ENCODE assay signal across 9 mouse cellular contexts in the genomic region with DNA sequence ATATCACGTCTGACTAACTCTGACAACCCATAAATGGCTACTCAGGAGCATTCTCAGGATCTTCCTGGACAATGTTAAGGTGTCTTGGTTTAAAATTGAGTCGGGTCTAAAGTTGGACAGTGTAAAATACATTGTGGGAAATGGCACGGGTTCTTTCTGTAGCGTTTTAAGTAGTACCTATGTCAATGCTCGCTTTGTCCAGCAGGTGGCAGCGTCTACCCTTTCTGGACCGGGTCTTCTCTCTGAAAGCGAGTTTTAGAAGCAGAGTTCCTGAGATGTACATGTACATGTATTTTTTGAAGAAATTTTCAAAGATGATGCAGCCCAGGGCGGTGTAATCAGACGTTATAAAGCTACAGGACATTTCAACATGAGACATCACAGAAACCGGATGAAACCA. TPM values are rescaled to one million over a fixed set of nuclear protein-coding genes. Genes with fewer than 3 reads are reported as not detected.
A peak's percentile ranks its signal among the peaks of the same experiment; 100 is the strongest.
DNase-seq lines count a peak whose midpoint lies in the region; ATAC-seq and TF ChIP-seq lines count a peak whose summit lies in the region.
"Had no signal": no experiment of that assay in that cellular context is flagged by ENCODE, and none has a peak within 500 bp of the region (broad histone marks: within the 10 kb centered on the region; RNA-seq: fewer than 3 reads in every experiment).

No protein-coding gene starts in this region.

- no peak for TF ChIP-seq POLR2A in MEL (IDR thresholded peaks at IDR 0.05; ENCODE audit: control insufficient read depth in 1 of 2, insufficient read depth in 1 of 2, low read depth in 1 of 2, low read length in 2 of 2, poor library complexity in 1 of 2)
- TF ChIP-seq POLR2A in cerebellum, adult 2 months (IDR thresholded peaks at IDR 0.05; ENCODE audit: borderline replicate concordance, insufficient read depth, low read length): no peak

- H3K9ac ChIP-seq in MEL (ENCODE audit: control insufficient read depth, low read depth, low read length, poor library complexity, severe bottlenecking): no peak overlapping the region
- no peak overlapping the region for H3K9ac ChIP-seq in kidney, postnatal 0 days (ENCODE audit: low read depth, low read length)
- no peak overlapping the region for H3K9ac ChIP-seq in liver, embryonic 13.5 days

- H3K9me3 ChIP-seq in MEL (replicated peaks; ENCODE audit: insufficient read depth, low read length): no peaks in the 10 kb centered on the region
- H3K9me3 ChIP-seq in kidney, postnatal 0 days (replicated peaks; ENCODE audit: low read length): no peaks in the 10 kb centered on the region
- no peaks in the 10 kb centered on the region for H3K9me3 ChIP-seq in liver, embryonic 13.5 days (replicated peaks)

- no peaks in the 10 kb centered on the region for H3K36me3 ChIP-seq in MEL (ENCODE audit: control insufficient read depth in 1 of 2, insufficient read depth in 2 of 2, low read length in 2 of 2)
- no peaks in the 10 kb centered on the region for H3K36me3 ChIP-seq in kidney, postnatal 0 days (ENCODE audit: insufficient read depth, low read length)
- H3K36me3 ChIP-seq in liver, embryonic 13.5 days: no peaks in the 10 kb centered on the region

- H3K27ac ChIP-seq in MEL (ENCODE audit: control insufficient read depth, low read depth, low read length): no peak overlapping the region
- H3K27ac ChIP-seq in cerebellum, adult 2 months (ENCODE audit: insufficient read depth, low read length): no peak overlapping the region
- no peak overlapping the region for H3K27ac ChIP-seq in gastrocnemius, adult 2 months
- H3K27ac ChIP-seq in kidney, postnatal 0 days: no peak overlapping the region
- H3K27ac ChIP-seq in liver, embryonic 13.5 days: no peak overlapping the region
- H3K27ac ChIP-seq: macrophage had no signal

- TF ChIP-seq CTCF in MEL (IDR thresholded peaks at IDR 0.05 in 2 of 3, conservative IDR thresholded peaks at IDR 0.05 in 1 of 3; ENCODE audit: control insufficient read depth in 1 of 3, insufficient read depth in 1 of 3, low read depth in 2 of 3, low read length in 3 of 3, poor library complexity in 1 of 3, severe bottlenecking in 1 of 3): peak; percentile 92 to 99 (median 93)
- TF ChIP-seq CTCF in cerebellum, adult 2 months (IDR thresholded peaks at IDR 0.05; ENCODE audit: borderline replicate concordance, insufficient read depth, low read depth, low read length): peak; percentile 83
- peak; percentile 91 for TF ChIP-seq CTCF in gastrocnemius, adult 2 months (IDR thresholded peaks at IDR 0.05)
- TF ChIP-seq CTCF in kidney, postnatal 0 days (IDR thresholded peaks at IDR 0.05; ENCODE audit: low read depth): peak; percentile 96

- H3K27me3 ChIP-seq in MEL (ENCODE audit: control insufficient read depth in 1 of 2, insufficient read depth in 2 of 2, low read length in 2 of 2): peaks cover 0 to 2% of the 10 kb centered on the region in 2 experiments; a peak in 2 of 4 replicates
- H3K27me3 ChIP-seq in cerebellum, adult 2 months (ENCODE audit: control insufficient read depth, insufficient read depth, low read length): no peaks in the 10 kb centered on the region; the same call in 1 of the 2 replicates
- no peaks in the 10 kb centered on the region for H3K27me3 ChIP-seq in kidney, postnatal 0 days (ENCODE audit: insufficient read depth, low read length)
- peaks cover 18% of the 10 kb centered on the region; the same call in 1 of the 2 replicates for H3K27me3 ChIP-seq in liver, embryonic 13.5 days

- H3K79me2 ChIP-seq in MEL (ENCODE audit: control insufficient read depth, insufficient read depth, low read length, poor library complexity): no peaks in the 10 kb centered on the region

- intact Hi-C loops in gastrocnemius, adult 2 months (cut with DNase I): loop anchor here (1.0 to 5.0 kb wide), 2 partner anchors 54 to 204 kb away; a partner anchor contains a TSS

- H3K4me2 ChIP-seq in kidney, postnatal 0 days (ENCODE audit: low read length): no peak overlapping the region
- no peak overlapping the region for H3K4me2 ChIP-seq in liver, embryonic 13.5 days

- WGBS in cerebellum, adult 2 months: 7% methylated on average over 11 of the region's 11 CpGs
- 7% methylated on average over 11 of the region's 11 CpGs for WGBS in kidney, postnatal 0 days
- WGBS in liver, embryonic 13.5 days (ENCODE audit: insufficient replicate concordance): 5% methylated on average over 11 of the region's 11 CpGs

- DNase-seq in B cell, adult 2 months: peak; percentile 85 to 87
- peak; percentile 86 for DNase-seq in MEL (ENCODE audit: low read depth, low spot score)
- peak; percentile 60 to 77 for DNase-seq in cerebellum, adult 2 months
- peak; percentile 78 for DNase-seq in gastrocnemius, adult 2 months
- DNase-seq in kidney, postnatal 0 days (ENCODE audit: low spot score): peak; percentile 92
- peak; percentile 43 for DNase-seq in liver, embryonic 13.5 days
- DNase-seq in right cerebral cortex, adult 2 months (ENCODE audit: low spot score in 2 of 2): peak; percentile 89 to 93
- DNase-seq in urinary bladder, postnatal 10 days (ENCODE audit: low spot score): peak; percentile 35

- no peaks in the 10 kb centered on the region for H3K4me1 ChIP-seq in MEL (ENCODE audit: control insufficient read depth in 1 of 2, insufficient read depth in 2 of 2, low read length in 2 of 2)
- no peaks in the 10 kb centered on the region for H3K4me1 ChIP-seq in cerebellum, adult 2 months (ENCODE audit: control insufficient read depth, insufficient read depth, low read length)
- H3K4me1 ChIP-seq in kidney, postnatal 0 days (replicated peaks; ENCODE audit: insufficient read depth, low read length): no peaks in the 10 kb centered on the region
- no peaks in the 10 kb centered on the region for H3K4me1 ChIP-seq in liver, embryonic 13.5 days (replicated peaks)

- H3K4me3 ChIP-seq in MEL (ENCODE audit: control insufficient read depth in 1 of 2, insufficient read depth in 1 of 2, low read depth in 2 of 2, low read length in 2 of 2): no peak overlapping the region
- H3K4me3 ChIP-seq in cerebellum, adult 2 months (replicated peaks; ENCODE audit: insufficient read depth, low read depth, low read length): no peak overlapping the region
- no peak overlapping the region for H3K4me3 ChIP-seq in gastrocnemius, adult 2 months
- H3K4me3 ChIP-seq in kidney, postnatal 0 days (replicated peaks; ENCODE audit: low read depth, low read length): no peak overlapping the region
- H3K4me3 ChIP-seq in liver, embryonic 13.5 days (replicated peaks): no peak overlapping the region

- TF ChIP-seq EP300 in MEL (IDR thresholded peaks at IDR 0.05; ENCODE audit: low read depth in 1 of 2, low read length in 2 of 2): no peak

- peak; percentile 99 for TF ChIP-seq RAD21 in MEL (IDR thresholded peaks at IDR 0.05; ENCODE audit: low read depth, low read length)

- no peak for ATAC-seq in kidney, postnatal 0 days (replicated peaks; ENCODE audit: low FRiP score, low read depth)
- no peak for ATAC-seq in liver, embryonic 13.5 days (ENCODE audit: low read depth)

TF ChIP-seq in MEL, 35 proteins besides CTCF, POLR2A, EP300 and RAD21 (continues in another document):
- TF ChIP-seq ETS1 (IDR thresholded peaks at IDR 0.05; ENCODE audit: low read depth, low read length) (no peak), ZC3H11A (IDR thresholded peaks at IDR 0.05; ENCODE audit: low read depth, low read length) (peak; percentile 97), MAZ (IDR thresholded peaks at IDR 0.05; ENCODE audit: low read depth, low read length) (no peak), UBTF (IDR thresholded peaks at IDR 0.05; ENCODE audit: borderline replicate concordance, insufficient read depth, low read depth, low read length) (no peak), SMC3 (IDR thresholded peaks at IDR 0.05; ENCODE audit: low read depth, low read length) (peak; percentile 99), MYC (IDR thresholded peaks at IDR 0.05; ENCODE audit: low read depth, low read length) (no peak), CHD2 (IDR thresholded peaks at IDR 0.05; ENCODE audit: low read length) (no peak), ZNF384 (IDR thresholded peaks at IDR 0.05; ENCODE audit: low read depth, low read length) (no peak), POLR2AphosphoS2 (IDR thresholded peaks at IDR 0.05; ENCODE audit: low read length) (no peak), MXI1 (IDR thresholded peaks at IDR 0.05; ENCODE audit: low read depth, low read length) (no peak; the same call in 1 of the 2 replicates), JUND (IDR thresholded peaks at IDR 0.05; ENCODE audit: low read depth, low read length) (no peak), USF1 (IDR thresholded peaks at IDR 0.05; ENCODE audit: low read depth, low read length) (0 out of 2 replicates have a peak, but pooled peaks have one; percentile 5), TBP (IDR thresholded peaks at IDR 0.05; ENCODE audit: low read depth, low read length) (no peak), SIN3A (IDR thresholded peaks at IDR 0.05; ENCODE audit: low read length) (peak; percentile 55; the same call in 1 of the 2 replicates), HCFC1 (IDR thresholded peaks at IDR 0.05; ENCODE audit: low read depth, low read length) (no peak)

RNA-seq across cellular contexts. Expression of a gene that starts 45.6 kb away (rescaled TPM):
- total RNA-seq in MEL (2012; rRNA removed): 0.62 and 0.75 TPM in 2 replicates
- polyA plus RNA-seq in MEL (2012; ENCODE audit: insufficient read depth in 1 of 2, insufficient read length in 2 of 2, low read depth in 1 of 2, low replicate concordance in 2 of 2, missing spikeins in 1 of 2): 1 to 10 TPM in 1 of 2 experiments, not detected in 1; 1.2 TPM
- 1.6 and 1.9 TPM in 2 replicates for polyA plus RNA-seq in cerebellum, adult 2 months (2012; rRNA removed)
- total RNA-seq in gastrocnemius, adult 2 months (2021): not detected
- polyA plus RNA-seq in kidney, postnatal 0 days (2015; fragmentation: Nextera tagmentation; extraction: Ambion mirVana): 0.93 and 1.1 TPM in 2 replicates
- 10.9 and 12.4 TPM in 2 replicates for polyA plus RNA-seq in liver, embryonic 13.5 days (2015; fragmentation: Nextera tagmentation; extraction: Ambion mirVana)

RNA-seq across cellular contexts. Expression of a gene that starts 51.3 kb away (rescaled TPM):
- 3.4 and 3.9 TPM in 2 replicates for total RNA-seq in MEL (2012; rRNA removed)
- polyA plus RNA-seq in MEL (2012; ENCODE audit: insufficient read depth in 1 of 2, insufficient read length in 2 of 2, low read depth in 1 of 2, low replicate concordance in 2 of 2, missing spikeins in 1 of 2): 1 to 10 TPM in 1 of 2 experiments, not detected in 1; 5.4 TPM
- 227 and 282 TPM in 2 replicates for polyA plus RNA-seq in cerebellum, adult 2 months (2012; rRNA removed)
- total RNA-seq in gastrocnemius, adult 2 months (2021): 10 to 100 TPM; 13.6 to 21.9 TPM
- 17.7 and 19.7 TPM in 2 replicates for polyA plus RNA-seq in kidney, postnatal 0 days (2015; fragmentation: Nextera tagmentation; extraction: Ambion mirVana)
- 1.3 and 1.5 TPM in 2 replicates for polyA plus RNA-seq in liver, embryonic 13.5 days (2015; fragmentation: Nextera tagmentation; extraction: Ambion mirVana)

RNA-seq across cellular contexts. Expression of a gene that starts 53.5 kb away (rescaled TPM):
- 28.9 and 33.3 TPM in 2 replicates for total RNA-seq in MEL (2012; rRNA removed)
- polyA plus RNA-seq in MEL (2012; ENCODE audit: insufficient read depth in 1 of 2, insufficient read length in 2 of 2, low read depth in 1 of 2, low replicate concordance in 2 of 2, missing spikeins in 1 of 2): 10 to 100 TPM in 1 of 2 experiments, not detected in 1; 81.6 TPM
- 206 and 218 TPM in 2 replicates for polyA plus RNA-seq in cerebellum, adult 2 months (2012; rRNA removed)
- total RNA-seq in gastrocnemius, adult 2 months (2021): 10 to 100 TPM; 26.9 to 28.2 TPM
- 57.6 and 62.8 TPM in 2 replicates for polyA plus RNA-seq in kidney, postnatal 0 days (2015; fragmentation: Nextera tagmentation; extraction: Ambion mirVana)
- polyA plus RNA-seq in liver, embryonic 13.5 days (2015; fragmentation: Nextera tagmentation; extraction: Ambion mirVana): 19.7 and 21.6 TPM in 2 replicates

Comparison
In these comparisons a context has a peak if more than half of its experiments do, and no peak if none do; other contexts are left out.
1. DNase-seq: peak in every context shown above with its lines; median percentile 92 in kidney, postnatal 0 days; 91 in right cerebral cortex, adult 2 months; 86 in B cell, adult 2 months; 86 in MEL; 78 in gastrocnemius, adult 2 months; 68 in cerebellum, adult 2 months; 43 in liver, embryonic 13.5 days; 35 in urinary bladder, postnatal 10 days.
2. RNA of a gene that starts 51.3 kb away (polyA plus RNA-seq): 227 to 282 TPM in cerebellum, adult 2 months; 17.7 to 19.7 TPM in kidney, postnatal 0 days, 5.4 TPM in MEL and 1.3 to 1.5 TPM in liver, embryonic 13.5 days; every median in the first group is over 10 times any median in the second.
3. Peak in every context shown above with its lines, with median percentiles within 50 percentile points of each other: CTCF ChIP-seq.